ENCODE assay signal across 14 mouse cellular contexts in the genomic region with DNA sequence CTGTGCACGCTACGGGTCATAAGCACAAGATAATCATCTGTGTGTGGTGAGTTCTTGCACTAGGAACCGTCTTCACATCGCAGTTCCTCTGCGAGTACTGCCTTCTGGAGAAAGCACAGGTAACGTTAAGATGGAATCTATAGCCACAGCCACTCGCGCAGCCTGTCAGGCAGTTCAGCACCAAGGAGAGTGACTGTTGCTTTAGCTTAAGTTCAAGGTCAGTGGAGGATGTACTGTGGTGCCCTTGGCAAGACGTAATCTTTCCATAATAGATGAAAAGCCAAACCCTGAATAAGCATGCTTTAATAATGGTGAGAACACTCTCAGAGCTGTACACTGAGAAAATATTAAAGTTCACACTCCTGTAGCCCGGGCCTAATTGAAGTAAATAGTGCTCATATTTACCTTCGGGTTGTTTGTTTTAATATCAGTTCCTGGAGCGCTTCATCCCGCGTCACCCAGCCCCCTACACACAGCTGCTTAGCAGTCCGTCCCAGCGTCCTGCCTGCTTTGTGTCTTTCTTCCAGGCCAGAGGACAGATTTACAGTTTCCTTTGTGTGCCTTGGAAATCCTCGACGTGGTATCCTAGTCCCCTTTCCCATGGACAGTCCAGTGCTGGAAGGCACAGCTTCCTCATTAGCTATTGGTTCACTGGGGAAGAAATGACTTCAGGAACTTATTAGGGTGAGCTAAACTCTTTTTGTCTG. TPM values are rescaled to one million over a fixed set of nuclear protein-coding genes. Genes with fewer than 3 reads are reported as not detected.
DNase-seq lines count a peak whose midpoint lies in the region; ATAC-seq and TF ChIP-seq lines count a peak whose summit lies in the region.
"Had no signal": no experiment of that assay in that cellular context is flagged by ENCODE, and none has a peak within 500 bp of the region (broad histone marks: within the 10 kb centered on the region; RNA-seq: fewer than 3 reads in every experiment).

No protein-coding gene starts in this region.

- H3K9me3 ChIP-seq in lung, postnatal 0 days (ENCODE audit: low read length), result no peaks in the 10 kb centered on the region
- H3K9me3 ChIP-seq: hindbrain, embryonic 15.5 days; limb, embryonic 12.5 days had no signal

- H3K36me3 ChIP-seq in lung, postnatal 0 days (ENCODE audit: insufficient read depth, low read length), result no peaks in the 10 kb centered on the region
- H3K36me3 ChIP-seq: hindbrain, embryonic 15.5 days; limb, embryonic 12.5 days had no signal

- no peak overlapping the region for H3K27ac ChIP-seq in lung, postnatal 0 days (ENCODE audit: low read length)
- H3K27ac ChIP-seq: limb, embryonic 12.5 days; macrophage had no signal

- DNase-seq in lung, postnatal 0 days (ENCODE audit: low spot score), result peak; percentile 12
- no peak for DNase-seq in lung, postnatal 36 days
- DNase-seq in embryo, embryonic 11.5 days (ENCODE audit: low read depth, low spot score), result peak; percentile 42
- DNase-seq in kidney, postnatal 14 days, result peak; percentile 24
- peak; percentile 46 for DNase-seq in retina, postnatal 1 day
- no peak for DNase-seq in cerebellum, postnatal 10 days
- no peak for DNase-seq in ovary, postnatal 14 days (ENCODE audit: low spot score)
- DNase-seq in B cell, adult 2 months, result no peak
- DNase-seq: cerebellum, postnatal 14 days; gastrocnemius, postnatal 10 days; thymus, postnatal 25 days had no signal

- no peak overlapping the region for H3K9ac ChIP-seq in lung, postnatal 0 days (replicated peaks; ENCODE audit: low read depth)
- H3K9ac ChIP-seq: hindbrain, embryonic 15.5 days; limb, embryonic 12.5 days had no signal

- no peak for ATAC-seq in lung, postnatal 0 days

- 36% methylated on average over 18 of the region's 18 CpGs for WGBS in lung, postnatal 0 days

- H3K4me2 ChIP-seq in lung, postnatal 0 days (replicated peaks; ENCODE audit: low read depth, low read length), result no peak overlapping the region
- H3K4me2 ChIP-seq: hindbrain, embryonic 15.5 days; limb, embryonic 12.5 days had no signal

- H3K4me3 ChIP-seq in lung, postnatal 0 days (ENCODE audit: low read depth, low read length), result no peak overlapping the region
- H3K4me3 ChIP-seq: hindbrain, embryonic 15.5 days; limb, embryonic 12.5 days had no signal

- H3K27me3 ChIP-seq in lung, postnatal 0 days (replicated peaks; ENCODE audit: insufficient read depth, low read length), result no peaks in the 10 kb centered on the region
- H3K27me3 ChIP-seq: hindbrain, embryonic 15.5 days; limb, embryonic 12.5 days had no signal

- no peak for TF ChIP-seq CTCF in lung, postnatal 0 days (IDR thresholded peaks at IDR 0.05)

- no peaks in the 10 kb centered on the region for H3K4me1 ChIP-seq in lung, postnatal 0 days (ENCODE audit: insufficient read depth, low read depth, low read length)
- H3K4me1 ChIP-seq: limb, embryonic 12.5 days had no signal

- no peak for TF ChIP-seq EP300 in lung, postnatal 0 days (IDR thresholded peaks at IDR 0.05)

RNA-seq across cellular contexts. Expression of gene Enox1, which starts 38.9 kb away (rescaled TPM):
- polyA plus RNA-seq in lung, postnatal 0 days (2015; fragmentation: Nextera tagmentation; extraction: Ambion mirVana), result 1.5 and 2.0 TPM in 2 replicates
- polyA plus RNA-seq: macrophage had no signal

Comparison
In these comparisons a context has a peak if more than half of its experiments do, and no peak if none do; other contexts are left out.
1. DNase-seq: peak in lung, postnatal 0 days (single experiment), embryo, embryonic 11.5 days (single experiment), kidney, postnatal 14 days (single experiment) and retina, postnatal 1 day (single experiment); none in lung, postnatal 36 days (single experiment), cerebellum, postnatal 10 days (0 of 2), ovary, postnatal 14 days (single experiment) and B cell, adult 2 months (0 of 2).